Mouse (Mus musculus): Measurements from ENCODE around the gene Tgfb3.

The Tgfb3 gene

GRCm38 (mm10) chr12:86079202-86079667 lies 394 bp upstream of the Tgfb3 start:
- DNase-seq (ENCODE audit: low read depth in 2 of 2, low spot score in 2 of 2), result peak; percentile 69 to 78

- DNase-seq (ENCODE audit: low read depth in 2 of 2, low spot score in 2 of 2), result no peak
These were observed 677 bp downstream of the Tgfb3 start for GRCm38 (mm10) chr12:86078176-86078552.

- DNase-seq (ENCODE audit: low read depth in 2 of 2, low spot score in 2 of 2), result no peak
These were observed 1.1 kb downstream of the Tgfb3 start for GRCm38 (mm10) chr12:86077736-86078135.

- no peak for DNase-seq (ENCODE audit: low read depth in 2 of 2, low spot score in 2 of 2)
These were observed 1.5 kb downstream of the Tgfb3 start for GRCm38 (mm10) chr12:86077322-86077721.

GRCm38 (mm10) chr12:86076321-86076901 lies 2.4 kb downstream of the Tgfb3 start:
- DNase-seq (ENCODE audit: low read depth in 2 of 2, low spot score in 2 of 2), result no peak

GRCm38 (mm10) chr12:86075358-86075757 lies 3.5 kb downstream of the Tgfb3 start:
- no peak for DNase-seq (ENCODE audit: low read depth in 2 of 2, low spot score in 2 of 2)

GRCm38 (mm10) chr12:86074681-86075080 lies 4.2 kb downstream of the Tgfb3 start:
- DNase-seq (ENCODE audit: low read depth in 2 of 2, low spot score in 2 of 2), result no peak

- DNase-seq (ENCODE audit: low read depth in 2 of 2, low spot score in 2 of 2), result no peak
These were observed 7.4 kb downstream of the Tgfb3 start for GRCm38 (mm10) chr12:86071432-86071831.

- no peak for DNase-seq (ENCODE audit: low read depth in 2 of 2, low spot score in 2 of 2)
These were observed 14.0 kb downstream of the Tgfb3 start for GRCm38 (mm10) chr12:86064796-86065195.

- no peak for DNase-seq (ENCODE audit: low read depth in 2 of 2, low spot score in 2 of 2)
These were observed 19.5 kb downstream of the Tgfb3 start for GRCm38 (mm10) chr12:86059341-86059740.

GRCm38 (mm10) chr12:86057516-86057915 lies 21.3 kb downstream of the Tgfb3 start:
- DNase-seq (ENCODE audit: low read depth in 2 of 2, low spot score in 2 of 2), result no peak

GRCm38 (mm10) chr12:86056976-86057375 lies 21.9 kb downstream of the Tgfb3 start:
- no peak for DNase-seq (ENCODE audit: low read depth in 2 of 2, low spot score in 2 of 2)

GRCm38 (mm10) chr12:86055306-86055705 lies 23.5 kb downstream of the Tgfb3 start:
- no peak for DNase-seq (ENCODE audit: low read depth in 2 of 2, low spot score in 2 of 2)

GRCm38 (mm10) chr12:86051477-86051876 lies 27.4 kb downstream of the Tgfb3 start:
- no peak for DNase-seq (ENCODE audit: low read depth in 2 of 2, low spot score in 2 of 2)

GRCm38 (mm10) chr12:86049813-86050212 lies 29.0 kb downstream of the Tgfb3 start:
- no peak for DNase-seq (ENCODE audit: low read depth in 2 of 2, low spot score in 2 of 2)

GRCm38 (mm10) chr12:86047376-86047775 lies 31.5 kb downstream of the Tgfb3 start:
- DNase-seq (ENCODE audit: low read depth in 2 of 2, low spot score in 2 of 2), result peak in 1 of 2 experiments; percentile 2

GRCm38 (mm10) chr12:86046776-86047175 lies 32.1 kb downstream of the Tgfb3 start:
- DNase-seq (ENCODE audit: low read depth in 2 of 2, low spot score in 2 of 2), result no peak

- no peak for DNase-seq (ENCODE audit: low read depth in 2 of 2, low spot score in 2 of 2)
These were observed 32.7 kb downstream of the Tgfb3 start for GRCm38 (mm10) chr12:86046141-86046540.

GRCm38 (mm10) chr12:86039751-86040150 lies 39.1 kb downstream of the Tgfb3 start:
- no peak for DNase-seq (ENCODE audit: low read depth in 2 of 2, low spot score in 2 of 2)

- DNase-seq (ENCODE audit: low read depth in 2 of 2, low spot score in 2 of 2), result no peak
These were observed 39.8 kb downstream of the Tgfb3 start for GRCm38 (mm10) chr12:86039078-86039477.

- no peak for DNase-seq (ENCODE audit: low read depth in 2 of 2, low spot score in 2 of 2)
These were observed 41.5 kb downstream of the Tgfb3 start for GRCm38 (mm10) chr12:86037235-86037921.

- no peak for DNase-seq (ENCODE audit: low read depth in 2 of 2, low spot score in 2 of 2)
These were observed 42.3 kb downstream of the Tgfb3 start for GRCm38 (mm10) chr12:86036368-86037166.

Measured in CD8-positive naive resting alpha-beta T cell, adult 2 months (primary cell).